Mouse (Mus musculus) thymus, adult 2 months (tissue): ENCODE results near the gene Prkn. TPM values are rescaled to one million over a fixed set of nuclear protein-coding genes. Genes with fewer than 3 reads are reported as not detected.

Experiments used
- DNase-seq: peaks from one replicate; pipeline ENCODE4 v3.0.0; 2021
- H3K27ac ChIP-seq: fragments of 200-500 bp; 2 replicates; pipeline ENCODE4 v1.5.1; 2012; ENCODE audit warnings: low read length, control low read depth; ENCODE audit not compliant: control insufficient read depth, insufficient read depth
- H3K27me3 ChIP-seq: fragments of 200-500 bp; 2 replicates; pipeline ENCODE4 v1.6.1; 2012; ENCODE audit warnings: mild to moderate bottlenecking, low read length, moderate library complexity, mixed read lengths; ENCODE audit not compliant: control insufficient read depth, insufficient read depth
- H3K36me3 ChIP-seq: fragments of 200-500 bp; 2 replicates; pipeline ENCODE4 v1.6.1; 2012; ENCODE audit warnings: mild to moderate bottlenecking, low read length, moderate library complexity; ENCODE audit not compliant: control insufficient read depth, insufficient read depth
- H3K4me1 ChIP-seq: fragments of 200-500 bp; replicated peaks from 2 replicates; pipeline ENCODE4 v1.6.1; 2012; ENCODE audit warnings: low read length; ENCODE audit not compliant: control insufficient read depth, insufficient read depth
- H3K4me3 ChIP-seq: fragments of 200-500 bp; 2 replicates; pipeline ENCODE4 v1.5.1; 2012; ENCODE audit warnings: mild to moderate bottlenecking, low read length, control low read depth, moderate library complexity; ENCODE audit not compliant: control insufficient read depth, insufficient read depth
- CTCF ChIP-seq: fragments of 200-500 bp; IDR thresholded peaks from 2 replicates; pipeline ENCODE4 v1.5.1; 2012; ENCODE audit warnings: mild to moderate bottlenecking, control low read depth, low read length, moderate library complexity, borderline replicate concordance; ENCODE audit not compliant: control insufficient read depth, poor library complexity, insufficient read depth; ENCODE audit errors: extremely low read depth
- POLR2A ChIP-seq: fragments of 200-500 bp; IDR thresholded peaks from 2 replicates; pipeline ENCODE4 v1.6.1; 2012; ENCODE audit warnings: mild to moderate bottlenecking, low read length, control low read depth, moderate library complexity; ENCODE audit not compliant: control insufficient read depth, poor library complexity, insufficient read depth; ENCODE audit errors: extremely low read depth
- WGBS: fragments of 180-500 bp; shearing (Covaris S2); methylation state at CpG from one replicate; pipeline ENCODE4 v1.1.7; 2018; 5-methylcytosine and 5-hydroxymethylcytosine counted together
- polyA plus RNA-seq: library from polyadenylated mRNA; depleted of rRNA; stranded (reverse); fragments of >200 nt; gene quantifications from 2 replicates; pipeline ENCODE4 v1.2.3, GENCODE M21; 2012

Prkn gene
- polyA plus RNA-seq, 1 experiment, result 1.4 TPM

- H3K27me3 ChIP-seq, result no peaks in the 10 kb centered on the region
- H3K4me3 ChIP-seq, result no peak overlapping the region
- no peaks in the 10 kb centered on the region for H3K36me3 ChIP-seq
- no peak overlapping the region for H3K27ac ChIP-seq
- no peak for DNase-seq
- no peaks in the 10 kb centered on the region for H3K4me1 ChIP-seq
- 91% methylated on average over 12 of the region's 12 CpGs for WGBS
- TF ChIP-seq POLR2A, result no peak
- no peak for TF ChIP-seq CTCF
These were observed 1047.5 kb downstream of the Prkn start for GRCm38 (mm10) chr17:11887591-11888205.

DNA sequence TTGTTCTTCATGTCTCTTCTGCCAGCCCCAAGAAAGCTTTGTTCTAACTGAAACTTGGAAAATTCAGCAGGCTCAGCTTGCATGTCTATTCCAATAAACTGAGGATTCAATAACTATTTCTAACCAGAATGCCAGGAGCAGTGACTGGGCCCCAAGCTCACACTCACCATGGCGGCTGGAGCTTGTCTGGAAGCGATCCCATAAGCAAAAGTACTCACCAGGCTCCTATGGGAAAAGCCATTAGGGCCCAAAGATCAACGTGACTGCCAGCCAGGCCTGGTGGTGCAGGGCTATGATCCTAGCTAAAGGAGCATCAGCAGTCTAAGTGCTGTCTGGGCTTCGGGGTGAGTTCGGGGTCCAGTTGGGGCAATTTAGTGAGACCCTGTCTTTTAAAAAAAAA lies 1048.6 kb downstream of the Prkn start:
- no peak for DNase-seq
- 87% methylated on average over 5 of the region's 5 CpGs for WGBS

DNA sequence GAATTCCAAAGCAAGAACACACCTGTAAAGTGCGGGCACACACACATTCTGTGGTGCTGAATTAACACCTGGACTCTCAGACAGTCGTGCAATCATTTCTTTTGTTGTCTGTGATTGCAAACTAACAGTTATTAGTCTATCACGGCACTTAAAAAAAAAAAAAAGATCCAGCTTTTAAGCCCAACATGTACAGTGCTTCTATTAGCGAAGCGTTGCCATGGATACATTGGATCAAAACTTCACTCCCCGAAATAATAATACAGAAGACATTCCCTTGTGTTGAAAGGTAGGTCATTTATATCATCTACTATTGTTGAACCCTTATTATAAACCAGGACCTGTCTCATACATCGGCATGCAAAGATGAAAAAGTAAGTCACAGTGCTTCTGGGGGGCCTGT lies 1060.1 kb downstream of the Prkn start:
- H3K36me3 ChIP-seq, result no peaks in the 10 kb centered on the region
- H3K27ac ChIP-seq, result no peak overlapping the region
- TF ChIP-seq CTCF (no peak), POLR2A (no peak)
- H3K4me1 ChIP-seq, result no peaks in the 10 kb centered on the region
- DNase-seq, result no peak
- no peak overlapping the region for H3K4me3 ChIP-seq
- H3K27me3 ChIP-seq, result no peaks in the 10 kb centered on the region
- 90% methylated on average over 7 of the region's 7 CpGs for WGBS

More for the DNA sequence above, 1048.6 kb downstream of the Prkn start:
- H3K4me3 ChIP-seq, result no peak overlapping the region
- H3K36me3 ChIP-seq, result no peaks in the 10 kb centered on the region
- TF ChIP-seq CTCF (no peak), POLR2A (no peak)
- no peaks in the 10 kb centered on the region for H3K4me1 ChIP-seq
- no peaks in the 10 kb centered on the region for H3K27me3 ChIP-seq
- no peak overlapping the region for H3K27ac ChIP-seq

- no peak for DNase-seq
- WGBS, result 83% methylated on average over 3 of the region's 3 CpGs
- no peaks in the 10 kb centered on the region for H3K36me3 ChIP-seq
- no peaks in the 10 kb centered on the region for H3K27me3 ChIP-seq
- H3K4me3 ChIP-seq, result no peak overlapping the region
- no peaks in the 10 kb centered on the region for H3K4me1 ChIP-seq
- H3K27ac ChIP-seq, result no peak overlapping the region
- no peak for TF ChIP-seq CTCF
- no peak for TF ChIP-seq POLR2A
These were observed 1061.5 kb downstream of the Prkn start for GRCm38 (mm10) chr17:11901731-11902130.

- H3K36me3 ChIP-seq, result no peaks in the 10 kb centered on the region
- TF ChIP-seq POLR2A (no peak), CTCF (no peak)
- H3K27me3 ChIP-seq, result no peaks in the 10 kb centered on the region
- H3K4me3 ChIP-seq, result no peak overlapping the region
- 59% methylated on average over 6 of the region's 6 CpGs for WGBS
- DNase-seq, result no peak
- H3K27ac ChIP-seq, result no peak overlapping the region
- no peaks in the 10 kb centered on the region for H3K4me1 ChIP-seq
These were observed 1062.8 kb downstream of the Prkn start for GRCm38 (mm10) chr17:11903001-11903400.

DNA sequence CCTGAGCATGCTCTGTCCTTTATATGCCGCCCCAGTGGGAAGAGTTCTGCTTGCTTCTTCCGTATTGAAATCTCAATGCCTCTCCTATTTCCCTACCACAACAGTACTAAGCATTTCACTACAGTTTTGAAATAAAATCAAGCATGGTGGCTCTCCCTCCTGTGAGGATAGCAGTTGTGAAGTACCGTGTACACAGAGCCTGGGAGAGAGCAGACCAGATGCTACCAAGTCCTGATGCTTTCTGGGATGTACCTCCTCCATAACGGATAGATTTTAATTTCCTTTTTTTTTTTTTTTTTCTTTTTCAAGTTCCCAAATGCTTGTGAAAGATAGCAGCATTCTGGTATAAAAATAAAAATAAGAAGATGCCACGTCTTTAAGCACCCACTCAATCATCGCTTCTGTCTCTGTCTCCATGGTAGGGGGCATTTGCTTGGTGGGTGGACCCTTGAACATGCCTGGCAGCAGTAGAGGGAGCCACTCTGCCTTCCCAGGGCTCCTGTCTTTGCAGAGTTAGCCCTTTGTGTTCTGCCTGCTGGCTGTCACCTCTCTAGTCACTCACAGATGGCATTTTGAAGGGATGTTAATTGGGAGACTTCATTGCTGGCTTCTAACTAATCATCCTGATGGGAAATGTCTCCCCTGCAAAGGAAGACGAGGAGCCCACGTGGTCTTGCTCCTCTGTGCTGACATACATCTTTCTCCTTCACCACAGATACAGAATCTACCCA lies 1070.6 kb downstream of the Prkn start:
- 75% methylated on average over 8 of the region's 8 CpGs for whole genome bisulfite sequencing
- DNase-seq, result no peak
- no peaks in the 10 kb centered on the region for H3K4me1 ChIP-seq
- TF ChIP-seq CTCF (no peak), POLR2A (no peak)
- no peaks in the 10 kb centered on the region for H3K27me3 ChIP-seq
- H3K27ac ChIP-seq, result no peak overlapping the region
- H3K36me3 ChIP-seq, result no peaks in the 10 kb centered on the region
- no peak overlapping the region for H3K4me3 ChIP-seq
